Mouse (Mus musculus) limb, embryonic 13.5 days (tissue): Measurements from ENCODE around the gene Cpt1c. TPM values are rescaled to one million over a fixed set of nuclear protein-coding genes. Genes with fewer than 3 reads are reported as not detected.

Source experiments
- ATAC-seq: fragments of 200-750 bp; cut with Nextera tagmentation; 2 replicates; pipeline ENCODE4 v1.8.0; 2017; ENCODE audit warnings: low read depth, moderate number of reproducible peaks, moderate TSS enrichment; ENCODE audit not compliant: low FRiP score
- H3K27ac ChIP-seq: fragments of 300-500 bp; sonication (generic); 2 replicates; pipeline ENCODE4 v1.5.1; 2015; ENCODE audit warnings: inconsistent platforms, mild to moderate bottlenecking, moderate library complexity
- H3K27me3 ChIP-seq: fragments of 300-500 bp; sonication (generic); 2 replicates; pipeline ENCODE4 v1.6.1; 2015; ENCODE audit warnings: mild to moderate bottlenecking, inconsistent platforms
- H3K36me3 ChIP-seq: fragments of 300-500 bp; sonication (generic); 2 replicates; pipeline ENCODE4 v1.6.1; 2015; ENCODE audit warnings: inconsistent platforms, mild to moderate bottlenecking, moderate library complexity
- H3K4me1 ChIP-seq: fragments of 300-500 bp; sonication (generic); 2 replicates; pipeline ENCODE4 v1.6.1; 2015; ENCODE audit warnings: inconsistent platforms
- H3K4me2 ChIP-seq: fragments of 300-500 bp; sonication (generic); replicated peaks from 2 replicates; pipeline ENCODE4 v1.6.1; 2015; ENCODE audit warnings: inconsistent platforms, mild to moderate bottlenecking, moderate library complexity
- H3K4me3 ChIP-seq: fragments of 300-500 bp; sonication (generic); 2 replicates; pipeline ENCODE4 v1.5.1; 2015; ENCODE audit warnings: moderate library complexity, mild to moderate bottlenecking, inconsistent platforms
- H3K9ac ChIP-seq: fragments of 300-500 bp; sonication (generic); 2 replicates; pipeline ENCODE4 v1.6.1; 2015; ENCODE audit warnings: mild to moderate bottlenecking, inconsistent platforms
- H3K9me3 ChIP-seq: fragments of 300-500 bp; sonication (generic); 2 replicates; pipeline ENCODE4 v1.6.1; 2016; ENCODE audit warnings: inconsistent platforms
- WGBS: fragments of 180-500 bp; shearing (Covaris S2); methylation state at CpG from one replicate; pipeline ENCODE4 v1.1.7; 2015; 5-methylcytosine and 5-hydroxymethylcytosine counted together
- polyA plus RNA-seq: library from polyadenylated mRNA; unstranded; fragments of >200 nt; fragmentation: Nextera tagmentation; extraction: Ambion mirVana; gene quantifications from 2 replicates; pipeline ENCODE4 v1.2.1, GENCODE M21; 2015

The Cpt1c gene
- polyA plus RNA-seq, 1 experiment from 2014 or later, result 35.0 TPM

DNA sequence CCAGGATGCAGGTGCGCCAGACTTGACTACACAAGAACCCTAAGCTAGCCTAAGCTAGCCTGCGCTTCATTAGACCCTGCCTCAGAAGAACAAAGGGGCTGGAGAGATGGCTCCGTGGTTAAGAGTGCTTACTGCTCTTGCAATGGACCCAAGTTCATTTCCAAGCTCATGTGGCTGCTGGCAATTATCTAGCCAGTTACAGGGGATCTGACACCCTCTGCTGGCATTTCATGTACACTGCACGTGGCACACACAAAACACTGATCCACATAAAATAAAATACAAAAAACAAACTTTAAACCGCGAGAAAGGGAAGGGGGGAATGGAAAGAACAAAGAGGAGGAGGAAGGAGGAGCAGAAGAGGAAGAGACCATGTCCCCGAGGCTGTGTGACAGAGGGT lies 16.4 kb downstream of the Cpt1c start:
- Histone ChIP-seq H3K9ac (no peak overlapping the region), H3K4me2 (no peak overlapping the region), H3K4me3 (no peak overlapping the region), H3K4me1 (no peaks in the 10 kb centered on the region), H3K9me3 (no peaks in the 10 kb centered on the region), H3K36me3 (peaks cover 44% of the 10 kb centered on the region), H3K27me3 (no peaks in the 10 kb centered on the region), H3K27ac (no peak overlapping the region)
- ATAC-seq, result no peak
- 55% methylated on average over 7 of the region's 7 CpGs for WGBS

DNA sequence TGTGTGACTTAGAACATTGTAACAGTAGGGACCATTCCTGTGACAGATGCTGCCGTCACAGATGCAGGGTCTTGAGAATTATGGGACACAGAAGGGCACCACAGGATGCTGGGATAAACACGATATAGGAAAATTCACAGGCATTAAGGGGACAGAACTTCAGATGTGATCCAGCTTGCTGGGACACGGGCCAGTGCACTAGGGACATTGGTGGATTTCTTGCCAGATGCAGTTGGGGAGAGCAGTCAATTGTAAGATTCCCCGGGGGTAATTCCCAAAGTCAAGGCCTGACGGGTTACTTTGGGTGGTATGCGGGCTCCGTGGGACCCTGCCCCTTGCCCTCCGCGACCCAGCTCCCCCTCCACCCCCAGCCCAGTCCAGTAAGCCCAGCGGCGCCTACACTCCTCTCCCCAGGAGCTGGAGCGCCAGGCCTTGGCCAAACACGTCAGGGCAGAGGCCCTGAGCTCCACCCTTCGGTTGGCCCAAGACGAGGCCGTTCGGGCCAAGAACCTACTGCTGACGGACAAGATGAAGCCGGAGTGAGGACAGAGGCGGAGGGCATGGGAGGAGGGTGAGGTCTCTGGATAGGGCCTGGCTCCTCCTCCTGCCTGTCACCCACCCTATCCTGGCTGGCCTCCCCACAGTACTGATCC lies 17.3 kb downstream of the Cpt1c start:
- no peaks in the 10 kb centered on the region for H3K9me3 ChIP-seq
- peaks cover 2% of the 10 kb centered on the region; the same call in 1 of the 2 replicates for H3K4me1 ChIP-seq
- ATAC-seq, result no peak
- H3K27ac ChIP-seq, result no peak overlapping the region
- WGBS, result 76% methylated on average over 20 of the region's 20 CpGs
- peaks cover 36% of the 10 kb centered on the region for H3K36me3 ChIP-seq
- no peak overlapping the region for H3K4me3 ChIP-seq
- H3K4me2 ChIP-seq, result no peak overlapping the region
- peak overlapping the region; percentile 31; the same call in 1 of the 2 replicates for H3K9ac ChIP-seq
- H3K27me3 ChIP-seq, result no peaks in the 10 kb centered on the region

- peaks cover 26% of the 10 kb centered on the region for H3K36me3 ChIP-seq
- no peaks in the 10 kb centered on the region for H3K9me3 ChIP-seq
- H3K4me2 ChIP-seq, result no peak overlapping the region
- peaks cover 10% of the 10 kb centered on the region for H3K4me1 ChIP-seq
- no peak overlapping the region for H3K9ac ChIP-seq
- peaks cover 7% of the 10 kb centered on the region for H3K27me3 ChIP-seq
- no peak overlapping the region for H3K4me3 ChIP-seq
- 55% methylated on average over 6 of the region's 6 CpGs for WGBS
- no peak for ATAC-seq
- no peak overlapping the region for H3K27ac ChIP-seq
These were observed 18.4 kb downstream of the Cpt1c start for GRCm38 (mm10) chr7:44956266-44956665.

DNA sequence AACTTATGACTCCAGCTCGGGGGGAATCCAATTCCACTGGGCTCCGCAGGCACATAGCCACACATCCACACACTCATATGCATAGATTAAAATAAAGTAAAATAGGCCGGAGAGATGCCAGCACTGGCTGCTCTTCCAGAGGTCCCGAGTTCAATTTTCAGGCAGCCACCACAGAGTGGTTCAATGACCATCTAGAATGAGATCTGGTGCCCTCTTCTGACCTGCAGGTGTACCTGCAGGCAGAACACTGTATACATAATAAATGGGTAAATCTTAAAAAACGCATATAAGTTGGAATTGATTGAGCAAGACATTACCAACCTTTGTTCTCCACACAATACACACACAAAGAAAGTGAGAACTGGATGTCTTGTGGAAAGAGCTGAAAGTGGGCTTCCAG lies 19.0 kb downstream of the Cpt1c start:
- Histone ChIP-seq H3K4me3 (no peak overlapping the region), H3K9ac (no peak overlapping the region), H3K27ac (no peak overlapping the region), H3K4me1 (peaks cover 10% of the 10 kb centered on the region), H3K4me2 (no peak overlapping the region), H3K27me3 (peaks cover 14% of the 10 kb centered on the region), H3K9me3 (no peaks in the 10 kb centered on the region), H3K36me3 (peaks cover 19% of the 10 kb centered on the region)
- 51% methylated on average over 5 of the region's 5 CpGs for WGBS
- no peak for ATAC-seq

DNA sequence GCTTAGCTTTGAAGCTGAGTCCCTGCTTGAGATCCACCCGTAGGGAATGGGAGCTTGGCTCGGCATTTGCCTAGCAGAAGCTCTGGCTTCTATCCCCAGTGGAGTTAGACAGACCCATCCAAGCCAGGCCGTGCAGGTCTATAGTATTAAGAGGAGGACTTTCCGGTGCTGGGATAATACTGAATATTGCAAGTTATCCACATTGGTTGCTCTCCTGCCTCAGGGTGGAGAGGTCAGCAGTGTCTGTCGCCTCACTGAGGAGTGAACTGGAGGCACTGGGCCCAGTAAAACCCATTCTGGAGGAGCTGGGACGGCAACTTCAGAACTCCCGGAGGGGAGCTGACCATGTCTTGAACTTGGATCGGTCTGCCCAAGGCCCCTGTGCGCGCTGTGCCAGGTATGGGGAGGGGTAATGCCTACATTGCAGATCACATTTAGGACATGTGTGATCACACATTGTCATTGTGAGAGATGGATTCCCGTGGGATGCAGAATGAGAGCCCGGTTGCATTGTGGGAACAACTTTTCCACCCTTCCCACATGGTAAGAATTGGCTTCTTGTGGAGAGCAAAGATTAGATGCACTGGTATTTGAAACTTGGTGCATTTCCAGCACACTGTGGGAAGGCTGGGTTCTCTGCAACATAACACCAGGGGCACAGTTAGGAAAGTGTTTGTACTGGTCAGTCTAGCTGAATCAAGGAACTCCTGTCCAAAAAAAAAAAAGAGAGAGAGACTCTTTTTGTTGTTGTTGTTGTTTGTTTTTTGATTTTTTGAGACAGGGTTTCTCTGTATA lies 20.4 kb downstream of the Cpt1c start:
- Histone ChIP-seq H3K4me1 (peaks cover 10% of the 10 kb centered on the region), H3K4me2 (no peak overlapping the region), H3K27ac (no peak overlapping the region), H3K27me3 (peaks cover 26% of the 10 kb centered on the region), H3K36me3 (peaks cover 8% of the 10 kb centered on the region), H3K4me3 (no peak overlapping the region), H3K9me3 (no peaks in the 10 kb centered on the region), H3K9ac (no peak overlapping the region)
- no peak for ATAC-seq
- WGBS, result 84% methylated on average over 12 of the region's 12 CpGs

- Histone ChIP-seq H3K27me3 (peaks cover 33% of the 10 kb centered on the region), H3K36me3 (peaks cover 1% of the 10 kb centered on the region; the same call in 1 of the 2 replicates), H3K9me3 (no peaks in the 10 kb centered on the region), H3K4me3 (no peak overlapping the region), H3K27ac (no peak overlapping the region), H3K4me1 (peaks cover 10% of the 10 kb centered on the region), H3K4me2 (no peak overlapping the region), H3K9ac (no peak overlapping the region)
- ATAC-seq, result no peak
- WGBS, result 63% methylated on average over 14 of the region's 14 CpGs
These were observed 21.1 kb downstream of the Cpt1c start for GRCm38 (mm10) chr7:44953561-44953960.

DNA sequence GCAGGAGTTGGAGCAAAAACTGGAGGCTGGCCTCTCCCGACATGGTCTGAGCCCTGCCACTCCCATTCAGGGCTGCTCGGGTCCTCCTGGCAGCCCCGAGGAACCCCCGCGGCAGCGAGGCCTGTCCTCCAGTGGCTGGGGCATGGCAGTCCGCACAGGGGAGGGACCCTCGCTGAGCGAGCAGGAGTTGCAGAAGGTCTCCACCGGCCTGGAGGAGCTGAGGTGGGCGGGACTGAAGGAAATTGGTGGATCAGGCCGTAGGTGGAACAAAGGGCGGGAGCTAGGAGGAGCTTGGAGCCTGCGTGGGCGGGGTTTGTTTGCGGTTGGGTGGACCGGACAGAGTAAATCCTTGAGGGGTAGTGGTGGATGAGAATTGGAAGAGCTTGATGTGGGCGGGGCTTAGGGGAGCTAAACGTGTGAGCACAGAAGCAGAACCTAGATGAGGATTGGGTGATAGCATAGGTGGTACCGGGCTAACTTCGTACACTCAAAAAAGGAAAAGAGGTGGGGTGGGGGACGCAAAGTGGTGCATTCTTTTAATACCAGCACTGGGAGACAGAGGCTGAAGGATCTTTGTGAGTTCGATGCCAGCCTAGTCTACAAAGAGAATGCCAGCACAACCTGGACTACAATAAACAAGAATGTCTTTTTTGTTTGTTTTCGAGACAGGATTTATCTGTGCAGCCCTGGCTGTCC lies 21.9 kb downstream of the Cpt1c start:
- peak; percentile 92 for ATAC-seq
- peak overlapping the region; percentile 61; the same call in 1 of the 2 replicates for H3K27ac ChIP-seq
- peak overlapping the region; percentile 86 for H3K4me2 ChIP-seq
- H3K27me3 ChIP-seq, result peaks cover 41% of the 10 kb centered on the region
- H3K9me3 ChIP-seq, result no peaks in the 10 kb centered on the region
- WGBS, result 7% methylated on average over 24 of the region's 24 CpGs
- H3K9ac ChIP-seq, result peak overlapping the region; percentile 76
- peaks cover 10% of the 10 kb centered on the region for H3K4me1 ChIP-seq
- H3K36me3 ChIP-seq, result no peaks in the 10 kb centered on the region
- H3K4me3 ChIP-seq, result peak overlapping the region; percentile 54

- Histone ChIP-seq H3K9ac (peak overlapping the region; percentile 76), H3K4me2 (peak overlapping the region; percentile 86), H3K4me3 (peak overlapping the region; percentile 54), H3K36me3 (no peaks in the 10 kb centered on the region), H3K27ac (no peak overlapping the region), H3K4me1 (peaks cover 10% of the 10 kb centered on the region), H3K9me3 (no peaks in the 10 kb centered on the region), H3K27me3 (peaks cover 49% of the 10 kb centered on the region)
- peak; percentile 55 for ATAC-seq
- 0% methylated on average over 10 of the region's 10 CpGs for WGBS
These were observed 22.7 kb downstream of the Cpt1c start for GRCm38 (mm10) chr7:44951960-44952359.

DNA sequence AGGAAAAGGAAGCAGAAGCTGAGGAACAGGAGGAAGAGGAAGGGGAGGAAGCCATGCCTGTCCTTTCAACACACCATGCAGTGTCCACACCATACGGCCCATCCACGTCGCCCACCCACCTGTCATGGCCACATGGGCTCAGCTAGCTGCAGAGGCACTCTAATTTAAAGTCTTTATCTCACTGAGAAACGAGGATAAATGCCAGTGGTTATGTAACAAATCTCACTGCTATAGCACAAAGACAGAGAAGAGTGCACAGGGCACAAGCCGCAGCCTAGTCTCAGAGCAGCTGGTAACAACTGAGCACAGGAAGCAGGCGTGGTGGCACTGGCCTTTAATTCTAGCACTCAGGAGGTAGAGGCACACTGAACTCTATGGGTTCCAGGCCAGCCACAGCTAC lies 24.7 kb downstream of the Cpt1c start:
- H3K4me1 ChIP-seq, result peaks cover 10% of the 10 kb centered on the region
- WGBS, result 75% methylated on average over 6 of the region's 6 CpGs

DNA sequence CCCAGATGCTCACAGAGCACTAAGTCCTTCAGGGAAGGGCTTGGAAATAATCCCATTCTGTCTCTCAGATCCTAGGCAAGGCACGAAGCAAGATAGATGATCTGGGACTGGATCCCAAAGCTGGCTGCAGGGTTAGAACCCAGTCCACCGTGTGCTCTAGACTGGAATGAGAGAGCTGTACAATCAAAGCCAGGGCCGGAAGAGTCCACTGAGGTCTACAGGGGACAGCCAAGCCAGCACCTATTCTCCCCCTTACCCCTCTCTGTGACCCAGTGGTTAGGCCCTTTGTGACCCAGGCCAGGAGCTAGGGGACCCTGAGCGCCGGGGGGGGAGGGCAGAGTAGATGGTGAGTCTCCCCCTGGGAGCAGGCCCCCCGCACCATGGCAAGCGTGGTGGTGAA lies 31.7 kb downstream of the Cpt1c start, which contains the start of gene Tsks:
Gene Tsks (plus strand): TSS at position 301 of the 400 bp plus-strand sequence.
- Histone ChIP-seq H3K4me3 (no peak within 1 kb of the TSS), H3K4me2 (no peak within 1 kb of the TSS), H3K36me3 (no peaks in the 10 kb centered on the region), H3K27me3 (peaks cover 9% of the 10 kb centered on the region), H3K27ac (no peak within 1 kb of the TSS), H3K9ac (no peak within 1 kb of the TSS), H3K4me1 (no peaks in the 10 kb centered on the region), H3K9me3 (no peaks in the 10 kb centered on the region)
- no peak for ATAC-seq
- 79% methylated on average over 7 of the region's 7 CpGs for WGBS

More for the DNA sequence above, 24.7 kb downstream of the Cpt1c start:
- Histone ChIP-seq H3K27me3 (peaks cover 49% of the 10 kb centered on the region), H3K4me2 (no peak overlapping the region), H3K36me3 (no peaks in the 10 kb centered on the region), H3K9me3 (no peaks in the 10 kb centered on the region), H3K4me3 (no peak overlapping the region), H3K27ac (no peak overlapping the region), H3K9ac (no peak overlapping the region)
- no peak for ATAC-seq

- no peak for ATAC-seq
- H3K4me1 ChIP-seq, result no peaks in the 10 kb centered on the region
- H3K36me3 ChIP-seq, result no peaks in the 10 kb centered on the region
- WGBS, result 92% methylated on average over 4 of the region's 4 CpGs
- H3K27ac ChIP-seq, result no peak overlapping the region
- H3K4me2 ChIP-seq, result no peak overlapping the region
- H3K9me3 ChIP-seq, result peaks cover 4% of the 10 kb centered on the region; the same call in 1 of the 2 replicates
- no peak overlapping the region for H3K9ac ChIP-seq
- H3K27me3 ChIP-seq, result no peaks in the 10 kb centered on the region
- no peak overlapping the region for H3K4me3 ChIP-seq
These were observed 36.0 kb downstream of the Cpt1c start for GRCm38 (mm10) chr7:44938680-44939079.
